Mouse (Mus musculus): Measurements from ENCODE around the gene Fam3b.

- TF ChIP-seq CTCF (IDR thresholded peaks at IDR 0.05; ENCODE audit: control insufficient read depth, insufficient read depth, insufficient read length) (no peak), MAX (IDR thresholded peaks at IDR 0.05) (no peak), USF1 (IDR thresholded peaks at IDR 0.05; ENCODE audit: low read depth) (no peak), MYOD1 (IDR thresholded peaks at IDR 0.05; ENCODE audit: control insufficient read depth, insufficient read length, low read depth) (no peak)
These were observed 67.2 kb downstream of the Fam3b start for GRCm38 (mm10) chr16:97447386-97447785.

All from C2C12 (cell line).